Mouse (Mus musculus): ENCODE results near the gene Tbc1d8. TPM values are rescaled to one million over a fixed set of nuclear protein-coding genes. Genes with fewer than 3 reads are reported as not detected.

The Tbc1d8 gene
- total and polyA plus RNA-seq, 3 experiments = 0.16 to 1.4 (median 0.81) TPM

- in situ Hi-C loops (cut with MboI; ENCODE audit: low pct_ligation_motif_present, low pct_unique_long_range_greater_than_20kb, low sequenced_read_pairs) (no loop called here), dilution Hi-C loops (cut with MboI; ENCODE audit: extremely low pct_ligation_motif_present, extremely low pct_unique_long_range_greater_than_20kb, low sequenced_read_pairs) (no loop called here)
- TF ChIP-seq ETS1 (conservative IDR thresholded peaks at IDR 0.05; ENCODE audit: low read depth, low read length) (no peak), ZMIZ1 (IDR thresholded peaks at IDR 0.05; ENCODE audit: low read depth, low read length) (no peak), USF2 (conservative IDR thresholded peaks at IDR 0.05; ENCODE audit: low read depth, low read length) (no peak), SMC3 (IDR thresholded peaks at IDR 0.05; ENCODE audit: low read depth, low read length) (no peak), POLR2AphosphoS2 (IDR thresholded peaks at IDR 0.05; ENCODE audit: low read depth, low read length) (no peak), MYC (IDR thresholded peaks at IDR 0.05; ENCODE audit: low read depth, low read length) (no peak), UBTF (IDR thresholded peaks at IDR 0.05; ENCODE audit: low read depth, low read length) (no peak), MEF2A (IDR thresholded peaks at IDR 0.05; ENCODE audit: borderline replicate concordance, low read depth, low read length) (no peak), SIN3A (IDR thresholded peaks at IDR 0.05; ENCODE audit: low read length) (no peak), PAX5 (IDR thresholded peaks at IDR 0.05; ENCODE audit: low read length) (no peak), POLR2A (IDR thresholded peaks at IDR 0.05; ENCODE audit: low read depth, low read length) (no peak), IRF4 (IDR thresholded peaks at IDR 0.05; ENCODE audit: low read depth, low read length) (no peak)
- Histone ChIP-seq H3K4me1 (ENCODE audit: control insufficient read depth in 1 of 2, insufficient read depth in 2 of 2) (0 out of 4 replicates have a peak, but pooled peaks cover 0 to 2% of the 10 kb centered on the region in 2 experiments), H3K79me2 (replicated peaks; ENCODE audit: control insufficient read depth, extremely low read depth, insufficient read depth, poor library complexity, severe bottlenecking) (no peaks in the 10 kb centered on the region), H3K27me3 (replicated peaks) (no peaks in the 10 kb centered on the region), H3K9me3 (replicated peaks; ENCODE audit: low read length) (peaks cover 4% of the 10 kb centered on the region), H3K4me2 (ENCODE audit: insufficient read depth, low read depth, poor library complexity, severe bottlenecking) (no peak overlapping the region), H3K27ac (ENCODE audit: insufficient read depth, low read depth) (no peak overlapping the region), H3K9ac (ENCODE audit: insufficient read depth, low read depth) (no peak overlapping the region), H3K4me3 (replicated peaks in 1 of 3; ENCODE audit: low read depth in 2 of 3, low read length in 2 of 3, poor library complexity in 1 of 3) (no peak overlapping the region), H3K36me3 (replicated peaks in 1 of 2; ENCODE audit: control insufficient read depth in 1 of 2, insufficient read depth in 1 of 2, low read length in 1 of 2) (no peaks in the 10 kb centered on the region)
- no peak for DNase-seq (ENCODE audit: extremely low read depth)
These were observed 60.7 kb downstream of the Tbc1d8 start for GRCm38 (mm10) chr1:39417817-39418216.

GRCm38 (mm10) chr1:39410085-39410821 lies 68.3 kb downstream of the Tbc1d8 start:
- TF ChIP-seq MAX (IDR thresholded peaks at IDR 0.05; ENCODE audit: low read length) (no peak), TBP (conservative IDR thresholded peaks at IDR 0.05; ENCODE audit: low read depth, low read length) (no peak), ZNF384 (IDR thresholded peaks at IDR 0.05; ENCODE audit: low read depth, low read length) (no peak), CHD2 (IDR thresholded peaks at IDR 0.05; ENCODE audit: low read length) (no peak), USF2 (conservative IDR thresholded peaks at IDR 0.05; ENCODE audit: low read depth, low read length) (no peak), USF1 (IDR thresholded peaks at IDR 0.05; ENCODE audit: low read depth, low read length) (no peak), KAT2A (IDR thresholded peaks at IDR 0.05; ENCODE audit: insufficient replicate concordance, low read length) (no peak), EP300 (IDR thresholded peaks at IDR 0.05; ENCODE audit: low read length) (no peak), JUND (conservative IDR thresholded peaks at IDR 0.05; ENCODE audit: low read depth, low read length) (no peak), POLR2AphosphoS2 (IDR thresholded peaks at IDR 0.05; ENCODE audit: low read depth, low read length) (no peak), ETS1 (conservative IDR thresholded peaks at IDR 0.05; ENCODE audit: low read depth, low read length) (no peak), CHD1 (IDR thresholded peaks at IDR 0.05; ENCODE audit: low read depth, low read length) (no peak), ZKSCAN1 (IDR thresholded peaks at IDR 0.05; ENCODE audit: borderline replicate concordance, low read depth, low read length) (no peak), HCFC1 (IDR thresholded peaks at IDR 0.05; ENCODE audit: low read depth, low read length) (no peak), MEF2A (IDR thresholded peaks at IDR 0.05; ENCODE audit: borderline replicate concordance, low read depth, low read length) (no peak), MAZ (IDR thresholded peaks at IDR 0.05; ENCODE audit: low read depth, low read length) (no peak), RAD21 (IDR thresholded peaks at IDR 0.05; ENCODE audit: low read depth, low read length) (no peak), CTCF (conservative IDR thresholded peaks at IDR 0.05 in 1 of 2, IDR thresholded peaks at IDR 0.05 in 1 of 2; ENCODE audit: low read depth in 2 of 2, low read length in 2 of 2) (no peak)
- Histone ChIP-seq H3K9ac (ENCODE audit: insufficient read depth, low read depth) (no peak overlapping the region), H3K79me2 (replicated peaks; ENCODE audit: control insufficient read depth, extremely low read depth, insufficient read depth, poor library complexity, severe bottlenecking) (no peaks in the 10 kb centered on the region), H3K9me3 (replicated peaks; ENCODE audit: low read length) (peaks cover 4% of the 10 kb centered on the region), H3K4me3 (replicated peaks in 1 of 3; ENCODE audit: low read depth in 2 of 3, low read length in 2 of 3, poor library complexity in 1 of 3) (no peak overlapping the region), H3K27ac (ENCODE audit: insufficient read depth, low read depth) (no peak overlapping the region), H3K36me3 (replicated peaks in 1 of 2; ENCODE audit: control insufficient read depth in 1 of 2, insufficient read depth in 1 of 2, low read length in 1 of 2) (no peaks in the 10 kb centered on the region), H3K4me2 (ENCODE audit: insufficient read depth, low read depth, poor library complexity, severe bottlenecking) (no peak overlapping the region), H3K4me1 (ENCODE audit: control insufficient read depth in 1 of 2, insufficient read depth in 2 of 2) (peaks cover 2 to 45% of the 10 kb centered on the region in 2 experiments; a peak in 3 of 4 replicates), H3K27me3 (replicated peaks) (no peaks in the 10 kb centered on the region)
- in situ Hi-C loops (cut with MboI; ENCODE audit: low pct_ligation_motif_present, low pct_unique_long_range_greater_than_20kb, low sequenced_read_pairs) (no loop called here), dilution Hi-C loops (cut with MboI; ENCODE audit: extremely low pct_ligation_motif_present, extremely low pct_unique_long_range_greater_than_20kb, low sequenced_read_pairs) (no loop called here)
- DNase-seq (ENCODE audit: extremely low read depth) = no peak

All from CH12.LX (cell line).